Mouse (Mus musculus) CH12.LX (cell line): ENCODE results near the gene Impg2. TPM values are rescaled to one million over a fixed set of nuclear protein-coding genes. Genes with fewer than 3 reads are reported as not detected.

Experiments used
- DNase-seq: peaks from one replicate; pipeline ENCODE4 v3.0.0-alpha.2; 2013; ENCODE audit errors: extremely low read depth
- H3K27ac ChIP-seq: 2 replicates; pipeline ENCODE4 v1.5.1; 2012; ENCODE audit warnings: low read depth, mild to moderate bottlenecking, control low read depth, moderate library complexity; ENCODE audit not compliant: insufficient read depth
- H3K27me3 ChIP-seq: replicated peaks from 2 replicates; pipeline ENCODE3; 2012; ENCODE audit warnings: inconsistent platforms
- H3K36me3 ChIP-seq, 2 experiments: replicated peaks in 1 of 2; 2 replicates each; pipeline versions ENCODE3 to v1.6.1; 2012; ENCODE audit warnings: inconsistent platforms in 1 of 2, low read length in 1 of 2, mild to moderate bottlenecking in 1 of 2, mixed read lengths in 1 of 2, moderate library complexity in 1 of 2; ENCODE audit not compliant: control insufficient read depth in 1 of 2, insufficient read depth in 1 of 2
- H3K4me1 ChIP-seq, 2 experiments: 2 replicates each; pipeline ENCODE4 v1.6.1; 2012; ENCODE audit warnings: inconsistent platforms in 1 of 2, moderate library complexity in 1 of 2; ENCODE audit not compliant: insufficient read depth in 2 of 2, control insufficient read depth in 1 of 2
- H3K4me2 ChIP-seq: 2 replicates; pipeline ENCODE4 v1.6.1; 2012; ENCODE audit warnings: low read depth, mild to moderate bottlenecking, control low read depth; ENCODE audit not compliant: poor library complexity, insufficient read depth, severe bottlenecking
- H3K4me3 ChIP-seq, 3 experiments: fragments of 150-350 bp in 1 of 3; sonication (generic) in 1 of 3; replicated peaks in 1 of 3; 2 replicates each; pipeline versions ENCODE3 to v1.5.1; 2011 to 2012; ENCODE audit warnings: low read depth in 2 of 3, low read length in 2 of 3, mild to moderate bottlenecking in 2 of 3, moderate library complexity in 2 of 3, control low read depth in 1 of 3, improper control_type of control experiment in 1 of 3, inconsistent platforms in 1 of 3, mixed read lengths in 1 of 3; ENCODE audit not compliant: poor library complexity in 1 of 3
- H3K79me2 ChIP-seq: replicated peaks from 2 replicates; pipeline ENCODE4 v1.6.1; 2012; ENCODE audit warnings: mild to moderate bottlenecking, moderate library complexity; ENCODE audit not compliant: control insufficient read depth, poor library complexity, insufficient read depth, severe bottlenecking; ENCODE audit errors: extremely low read depth
- H3K9ac ChIP-seq: 2 replicates; pipeline ENCODE4 v1.6.1; 2012; ENCODE audit warnings: low read depth, mild to moderate bottlenecking, control low read depth, moderate library complexity; ENCODE audit not compliant: insufficient read depth
- H3K9me3 ChIP-seq: replicated peaks from 2 replicates; pipeline ENCODE3; 2012; ENCODE audit warnings: low read length, inconsistent platforms, mixed read lengths
- CHD1 ChIP-seq: IDR thresholded peaks from 2 replicates; pipeline ENCODE4 v1.6.1; 2012; ENCODE audit warnings: low read depth, low read length, improper control_type of control experiment, inconsistent platforms
- CHD2 ChIP-seq: IDR thresholded peaks from 2 replicates; pipeline ENCODE4 v1.6.1; 2011; ENCODE audit warnings: low read length, improper control_type of control experiment
- CTCF ChIP-seq, 2 experiments: IDR thresholded peaks in 1 of 2; conservative IDR thresholded peaks in 1 of 2; 2 replicates each; pipeline ENCODE4 v1.5.1; 2011 to 2012; ENCODE audit warnings: low read depth in 2 of 2, low read length in 2 of 2, improper control_type of control experiment in 1 of 2, inconsistent platforms in 1 of 2, mild to moderate bottlenecking in 1 of 2, moderate library complexity in 1 of 2
- E2F4 ChIP-seq: IDR thresholded peaks from 2 replicates; pipeline ENCODE4 v1.6.1; 2011; ENCODE audit warnings: low read depth, low read length, improper control_type of control experiment; ENCODE audit not compliant: insufficient replicate concordance
- ELF1 ChIP-seq: IDR thresholded peaks from 2 replicates; pipeline ENCODE4 v1.6.1; 2014; ENCODE audit warnings: low read depth, mild to moderate bottlenecking, inconsistent platforms, low read length, improper control_type of control experiment
- ETS1 ChIP-seq: conservative IDR thresholded peaks from 2 replicates; pipeline ENCODE4 v1.6.1; 2012; ENCODE audit warnings: low read depth, mild to moderate bottlenecking, inconsistent platforms, low read length, improper control_type of control experiment, moderate library complexity
- GABPA ChIP-seq: IDR thresholded peaks from 2 replicates; pipeline ENCODE4 v1.6.1; 2012; ENCODE audit warnings: low read depth, low read length, improper control_type of control experiment, inconsistent platforms; ENCODE audit not compliant: insufficient replicate concordance
- HCFC1 ChIP-seq: IDR thresholded peaks from 2 replicates; pipeline ENCODE4 v1.6.1; 2012; ENCODE audit warnings: low read depth, mild to moderate bottlenecking, inconsistent platforms, low read length, improper control_type of control experiment
- IRF4 ChIP-seq: IDR thresholded peaks from 2 replicates; pipeline ENCODE4 v1.6.1; 2014; ENCODE audit warnings: low read depth, mild to moderate bottlenecking, inconsistent platforms, low read length, improper control_type of control experiment
- KAT2A ChIP-seq: IDR thresholded peaks from 2 replicates; pipeline ENCODE4 v1.6.1; 2012; ENCODE audit warnings: low read length, improper control_type of control experiment, inconsistent platforms; ENCODE audit not compliant: insufficient replicate concordance
- MEF2A ChIP-seq: IDR thresholded peaks from 2 replicates; pipeline ENCODE4 v1.6.1; 2014; ENCODE audit warnings: low read depth, mild to moderate bottlenecking, inconsistent platforms, low read length, improper control_type of control experiment, borderline replicate concordance
- MXI1 ChIP-seq: IDR thresholded peaks from 2 replicates; pipeline ENCODE4 v1.6.1; 2011; ENCODE audit warnings: mild to moderate bottlenecking, low read depth, low read length, improper control_type of control experiment
- MYC ChIP-seq: IDR thresholded peaks from 2 replicates; pipeline ENCODE4 v1.6.1; 2011; ENCODE audit warnings: low read depth, mild to moderate bottlenecking, improper control_type of control experiment, low read length
- NELFE ChIP-seq: IDR thresholded peaks from 2 replicates; pipeline ENCODE4 v1.6.1; 2011; ENCODE audit warnings: low read depth, low read length, improper control_type of control experiment
- NRF1 ChIP-seq: IDR thresholded peaks from 2 replicates; pipeline ENCODE4 v1.6.1; 2014; ENCODE audit warnings: low read depth, mild to moderate bottlenecking, inconsistent platforms, low read length, improper control_type of control experiment, moderate library complexity
- PAX5 ChIP-seq: IDR thresholded peaks from 2 replicates; pipeline ENCODE4 v1.6.1; 2012; ENCODE audit warnings: low read length, inconsistent platforms, mixed read lengths
- POLR2A ChIP-seq: IDR thresholded peaks from 2 replicates; pipeline ENCODE4 v1.6.1; 2011; ENCODE audit warnings: low read depth, mild to moderate bottlenecking, improper control_type of control experiment, low read length
- POLR2AphosphoS2 ChIP-seq: IDR thresholded peaks from 2 replicates; pipeline ENCODE4 v1.6.1; 2011; ENCODE audit warnings: low read depth, low read length, improper control_type of control experiment
- RAD21 ChIP-seq: IDR thresholded peaks from 2 replicates; pipeline ENCODE4 v1.6.1; 2011; ENCODE audit warnings: low read depth, mild to moderate bottlenecking, low read length, improper control_type of control experiment, moderate library complexity
- RCOR1 ChIP-seq: conservative IDR thresholded peaks from 2 replicates; pipeline ENCODE4 v1.6.1; 2012; ENCODE audit warnings: low read depth, mild to moderate bottlenecking, inconsistent platforms, low read length, improper control_type of control experiment
- SIN3A ChIP-seq: IDR thresholded peaks from 2 replicates; pipeline ENCODE4 v1.6.1; 2012; ENCODE audit warnings: low read length, improper control_type of control experiment, inconsistent platforms
- SMC3 ChIP-seq: IDR thresholded peaks from 2 replicates; pipeline ENCODE4 v1.6.1; 2011; ENCODE audit warnings: low read depth, low read length, improper control_type of control experiment
- TBP ChIP-seq: conservative IDR thresholded peaks from 2 replicates; pipeline ENCODE4 v1.6.1; 2011; ENCODE audit warnings: low read depth, low read length, improper control_type of control experiment
- TCF12 ChIP-seq: IDR thresholded peaks from 2 replicates; pipeline ENCODE4 v1.6.1; 2014; ENCODE audit warnings: low read depth, mild to moderate bottlenecking, inconsistent platforms, low read length, improper control_type of control experiment
- ZKSCAN1 ChIP-seq: IDR thresholded peaks from 2 replicates; pipeline ENCODE4 v1.6.1; 2012; ENCODE audit warnings: low read depth, inconsistent platforms, low read length, improper control_type of control experiment, borderline replicate concordance
- ZNF384 ChIP-seq: IDR thresholded peaks from 2 replicates; pipeline ENCODE4 v1.6.1; 2012; ENCODE audit warnings: low read depth, low read length, improper control_type of control experiment, inconsistent platforms
- dilution Hi-C: fragments of 300-500 bp; cut with MboI; formaldehyde crosslinking; loops from 2 replicates; pipeline ENCODE4 v1.14.3; 2020; ENCODE audit warnings: low sequenced_read_pairs; ENCODE audit not compliant: extremely low pct_unique_long_range_greater_than_20kb, extremely low pct_ligation_motif_present
- in situ Hi-C: fragments of 300-500 bp; cut with MboI; formaldehyde crosslinking; loops from 3 replicates; pipeline ENCODE4 v1.14.3; 2019; ENCODE audit warnings: low sequenced_read_pairs, low pct_ligation_motif_present, low pct_unique_long_range_greater_than_20kb, mixed read lengths
- polyA plus RNA-seq: library from polyadenylated mRNA; unstranded; fragments of >175 nt; gene quantifications from 2 replicates; pipeline ENCODE4 v1.2.1, GENCODE M21; 2012; ENCODE audit warnings: low read depth; ENCODE audit not compliant: insufficient read length
- total RNA-seq, 2 experiments: library from RNA; depleted of rRNA; stranded (reverse); fragments of 300-350 nt in 1 of 2; fragments of >200 nt in 1 of 2; gene quantifications; 2 replicates each; pipeline ENCODE4 v1.2.3; 2012 to 2014

Gene Impg2
- total and polyA plus RNA-seq, 3 experiments, result 0.04 to 0.34 (median 0.05) TPM

- Histone ChIP-seq H3K9ac (no peak overlapping the region), H3K9me3 (no peaks in the 10 kb centered on the region), H3K27ac (no peak overlapping the region), H3K36me3 (no peaks in the 10 kb centered on the region), H3K4me2 (no peak overlapping the region), H3K27me3 (no peaks in the 10 kb centered on the region), H3K4me3 (no peak overlapping the region), H3K79me2 (no peaks in the 10 kb centered on the region), H3K4me1 (0 out of 4 replicates have a peak, but pooled peaks cover 0 to 2% of the 10 kb centered on the region in 2 experiments)
- dilution Hi-C loops (no loop called here), in situ Hi-C loops (no loop called here)
- peak; percentile 35 for DNase-seq
- TF ChIP-seq KAT2A, result no peak
- no peak for TF ChIP-seq SIN3A
- TF ChIP-seq ELF1, result no peak
- TF ChIP-seq PAX5, result no peak
- TF ChIP-seq TCF12, result no peak
- no peak for TF ChIP-seq CHD2
- peak; percentile 44 for TF ChIP-seq RAD21
- peak; percentile 71 to 84 for TF ChIP-seq CTCF (conservative IDR thresholded peaks at IDR 0.05 in 1 of 2, IDR thresholded peaks at IDR 0.05 in 1 of 2; ENCODE audit: low read depth in 2 of 2, low read length in 2 of 2)
- TF ChIP-seq POLR2AphosphoS2, result no peak
- TF ChIP-seq NRF1, result no peak
- no peak for TF ChIP-seq TBP
- TF ChIP-seq MEF2A, result no peak
- no peak for TF ChIP-seq ZKSCAN1
- TF ChIP-seq POLR2A, result no peak
- TF ChIP-seq RCOR1, result no peak
- no peak for TF ChIP-seq ZNF384
- TF ChIP-seq MXI1, result no peak
- peak; percentile 41 for TF ChIP-seq SMC3
- no peak for TF ChIP-seq MYC
Measured at GRCm38 (mm10) chr16:56231300-56231699, 27.2 kb downstream of the Impg2 start.

GRCm38 (mm10) chr16:56232736-56233135, 28.6 kb downstream of the Impg2 start:
- TF ChIP-seq TBP (no peak), CHD1 (no peak), SIN3A (no peak), E2F4 (no peak), MEF2A (no peak), RAD21 (no peak), IRF4 (no peak), NELFE (no peak), RCOR1 (no peak), GABPA (no peak), CTCF (conservative IDR thresholded peaks at IDR 0.05 in 1 of 2, IDR thresholded peaks at IDR 0.05 in 1 of 2; ENCODE audit: low read depth in 2 of 2, low read length in 2 of 2) (no peak), PAX5 (no peak), POLR2A (no peak), ETS1 (no peak), NRF1 (no peak), HCFC1 (no peak)
- no peak overlapping the region for H3K9ac ChIP-seq
- H3K27ac ChIP-seq, result no peak overlapping the region
- 0 out of 4 replicates have a peak, but pooled peaks cover 0 to 2% of the 10 kb centered on the region in 2 experiments for H3K4me1 ChIP-seq
- dilution Hi-C loops (no loop called here), in situ Hi-C loops (no loop called here)
- H3K9me3 ChIP-seq, result no peaks in the 10 kb centered on the region
- no peak for DNase-seq
- no peak overlapping the region for H3K4me3 ChIP-seq
- H3K4me2 ChIP-seq, result no peak overlapping the region
- H3K27me3 ChIP-seq, result no peaks in the 10 kb centered on the region
- H3K79me2 ChIP-seq, result no peaks in the 10 kb centered on the region
- no peaks in the 10 kb centered on the region for H3K36me3 ChIP-seq
